Mouse (Mus musculus): ENCODE results near the gene Filip1.

GRCm38 (mm10) chr9:79969544-79969943 lies 43.1 kb downstream of the Filip1 start:
- TF ChIP-seq POLR2A (IDR thresholded peaks at IDR 0.05; ENCODE audit: borderline replicate concordance, insufficient read depth, low read length) (no peak), CTCF (IDR thresholded peaks at IDR 0.05; ENCODE audit: borderline replicate concordance, insufficient read depth, low read depth, low read length) (no peak)
